Mouse (Mus musculus) spleen, postnatal 10 days (tissue): ENCODE measurements at regions not wholly inside any gene's neighbourhood (a gene's known extent, or its start where the extent isn't known, plus 50 kb on each side); places are given as distances from the start of the nearest gene placed in this dataset.

Experiments used
- DNase-seq, 2 experiments: peaks; one replicate each; pipeline ENCODE4 v3.0.0; 2021 to 2022; ENCODE audit warnings: low spot score in 2 of 2

DNA sequence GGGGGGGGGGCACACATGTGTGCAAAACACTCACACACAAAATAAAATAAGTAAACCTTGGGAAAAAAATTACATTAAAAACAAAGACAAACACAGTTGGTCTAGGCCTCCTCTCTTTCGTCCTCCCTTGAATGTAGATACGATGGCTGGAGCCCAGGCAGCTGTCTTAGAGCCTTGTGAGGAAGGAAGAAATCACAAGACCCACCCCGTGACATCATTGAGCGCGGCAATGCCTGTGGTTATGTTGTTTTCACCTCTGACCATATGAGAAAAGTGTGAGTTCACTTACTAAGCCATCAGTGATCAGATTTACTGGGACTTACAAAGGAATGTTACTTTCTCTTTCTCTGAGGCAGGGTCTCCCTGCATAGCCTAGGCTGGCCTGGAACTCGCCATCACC, 64.8 kb upstream of the Slc6a6 start:
- no peak for DNase-seq

DNA sequence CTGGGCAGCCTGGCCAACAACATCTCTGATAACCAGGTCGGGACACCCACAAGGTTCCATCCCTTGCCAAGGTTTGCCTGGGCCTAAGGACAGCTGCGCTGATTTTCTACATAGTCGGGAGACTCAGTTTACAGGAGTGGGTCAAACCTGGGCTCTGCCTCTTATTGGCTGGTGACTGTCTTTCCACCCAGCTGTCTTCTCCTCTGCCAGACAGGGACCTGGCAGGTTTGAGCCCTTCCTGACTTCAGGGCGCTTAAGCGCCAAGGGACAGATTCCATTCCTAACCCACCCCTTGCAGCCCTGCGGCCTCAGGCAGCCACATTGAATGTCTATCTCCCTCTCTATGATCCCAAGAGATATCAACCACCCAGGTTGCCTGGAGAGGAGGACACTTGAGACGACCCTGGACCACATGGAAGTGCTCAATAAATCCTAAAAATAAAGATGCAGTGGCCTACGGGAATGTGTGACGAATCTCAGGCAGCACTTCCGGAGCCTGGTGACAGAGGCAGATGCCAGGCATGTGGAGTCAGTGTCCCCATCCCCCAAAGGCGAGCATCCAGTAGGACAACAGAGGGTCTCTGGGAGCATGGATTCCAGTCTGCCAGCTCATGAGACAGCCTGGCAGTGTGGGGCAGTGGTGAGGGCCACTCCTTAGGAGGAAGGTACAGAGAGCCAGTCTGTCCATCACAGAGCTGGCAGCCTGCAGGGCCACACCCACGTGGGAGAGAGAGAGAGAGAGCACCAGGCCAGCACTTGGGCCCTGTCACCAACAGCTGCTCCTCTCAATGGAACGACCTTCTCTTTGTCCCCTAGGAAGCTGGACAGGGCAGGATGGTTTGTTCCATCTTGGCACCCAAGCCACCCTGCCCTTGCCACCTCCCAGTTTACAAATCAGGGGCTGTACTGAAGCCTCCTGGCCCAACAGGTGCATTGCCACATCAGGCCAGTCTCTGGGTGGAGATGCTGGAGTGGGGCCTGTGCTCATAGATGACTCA, 63.8 kb upstream of the Slc6a6 start:
- no peak for DNase-seq

DNA sequence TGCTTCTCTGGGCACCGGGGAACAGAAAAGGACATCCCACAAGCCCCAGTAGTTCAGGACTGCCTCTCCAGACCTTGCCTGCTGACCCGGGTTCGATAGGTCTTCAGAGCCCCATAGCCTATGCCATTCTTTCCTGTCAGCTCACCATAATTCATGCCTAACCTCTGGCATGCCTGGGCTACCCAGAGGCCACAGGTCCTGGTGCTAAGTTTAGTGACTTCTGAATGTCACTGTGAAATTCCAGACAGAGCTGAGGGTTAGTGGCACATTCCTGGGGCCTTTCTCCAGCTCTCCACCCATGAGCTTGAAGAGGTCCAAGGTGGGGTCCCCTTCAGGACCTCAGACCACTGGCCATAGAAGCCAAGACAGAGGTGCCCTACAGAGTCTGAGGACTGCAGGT, 62.4 kb upstream of the Slc6a6 start:
- no peak for DNase-seq

DNA sequence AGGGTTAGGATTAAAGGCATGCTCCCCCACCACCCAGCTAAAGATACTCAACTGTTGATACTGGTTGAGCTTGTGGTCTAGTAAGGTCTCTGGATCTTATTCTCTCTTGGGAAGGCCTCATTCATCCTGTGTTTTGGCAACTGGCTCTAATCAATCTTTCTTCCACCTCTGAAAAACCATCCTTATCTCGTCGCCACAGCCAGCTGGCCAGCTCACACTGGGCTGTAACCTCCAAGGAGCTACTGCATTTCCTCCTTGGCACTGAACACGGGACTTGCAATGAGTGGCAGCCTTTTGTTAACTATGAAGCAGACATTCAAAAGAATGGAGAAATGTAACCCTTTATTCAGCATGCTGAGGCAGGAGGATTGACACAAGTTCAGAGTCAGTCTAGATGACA, 61.4 kb upstream of the Slc6a6 start:
- DNase-seq: no peak

DNA sequence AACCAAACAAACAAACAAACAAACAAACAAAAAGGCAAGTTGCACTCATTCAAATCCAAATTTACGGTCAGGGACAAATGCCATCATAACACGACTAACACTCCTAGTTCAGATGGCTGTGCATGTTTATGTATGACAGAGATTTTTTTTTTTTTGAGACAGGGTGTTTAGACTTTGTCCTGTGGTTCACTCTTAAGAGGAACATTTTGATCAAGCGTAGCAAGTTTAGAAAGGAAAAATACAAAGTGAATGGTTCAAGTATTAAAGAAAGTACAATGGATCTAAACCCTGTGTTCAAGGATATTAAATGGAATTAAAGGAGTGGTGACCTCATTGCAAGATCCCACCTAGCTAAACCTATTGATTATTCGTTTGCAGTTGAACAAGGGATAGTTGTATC, 60.2 kb upstream of the Slc6a6 start:
- DNase-seq: no peak

DNA sequence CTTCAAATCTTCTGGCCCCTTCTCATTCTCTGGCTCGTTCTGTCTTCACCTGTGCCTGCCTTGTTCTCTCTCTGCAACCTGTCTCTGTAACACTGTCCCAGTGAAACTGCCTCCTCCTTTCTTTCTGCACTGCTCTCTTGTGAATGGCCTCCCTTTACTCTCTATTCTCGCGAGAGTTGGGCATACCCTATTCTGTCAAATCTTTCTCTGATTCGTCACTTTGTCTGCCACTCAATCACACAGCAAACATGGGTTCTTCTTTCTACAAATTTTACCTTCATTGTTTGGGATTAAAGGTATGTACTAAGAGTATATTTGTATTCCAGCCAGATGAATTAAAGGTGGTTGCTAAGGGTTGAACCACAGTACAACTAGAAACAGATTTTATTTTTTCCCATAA, 54.6 kb upstream of the Slc6a6 start:
- DNase-seq: no peak

DNA sequence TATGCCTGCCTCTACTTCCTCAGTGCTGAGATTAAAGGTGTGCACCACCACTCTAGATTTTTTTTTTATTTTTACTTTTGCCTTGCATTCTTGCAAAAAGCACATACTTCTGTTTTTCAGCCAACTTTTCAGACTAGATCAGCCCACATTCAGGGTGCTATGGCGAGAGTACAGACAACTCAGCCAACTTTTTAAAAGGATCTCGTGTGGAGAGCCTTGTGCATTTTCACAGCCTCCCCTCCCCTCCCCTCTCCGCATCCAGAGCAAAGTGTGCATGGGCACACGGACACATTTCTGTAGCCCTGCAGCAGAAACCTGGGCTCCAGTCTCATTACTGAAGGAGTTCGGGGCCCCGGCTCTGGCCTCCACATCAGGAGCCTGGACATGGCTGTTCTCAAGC, 52.6 kb upstream of the Slc6a6 start:
- no peak for DNase-seq
